Mouse (Mus musculus): ENCODE results near the gene Gm20379.

The Gm20379 gene

DNA sequence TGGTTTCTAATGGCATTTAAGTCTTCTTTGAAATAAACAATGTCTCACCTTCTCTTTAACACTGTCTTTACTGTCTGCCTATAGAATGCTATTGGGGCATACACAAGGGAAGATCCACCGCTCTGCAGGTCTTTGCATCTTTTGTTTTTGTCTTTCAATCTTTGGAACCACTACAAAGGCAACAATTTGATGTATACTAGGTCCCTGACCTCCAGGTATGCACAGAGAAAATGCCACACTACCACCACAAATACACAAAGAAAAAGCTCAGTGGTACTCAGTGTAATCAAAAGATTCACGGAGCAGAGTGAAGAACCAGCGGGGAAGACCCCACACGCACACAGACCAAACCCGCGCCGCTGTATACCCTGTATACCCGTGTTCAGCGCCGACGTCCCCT, at the start of gene Gm20379:
Gene Gm20379, plus strand, starts transcription at position 301 of the 400 bp plus-strand sequence.
- no peak for DNase-seq (ENCODE audit: low read depth in 2 of 2, low spot score in 2 of 2)

DNA sequence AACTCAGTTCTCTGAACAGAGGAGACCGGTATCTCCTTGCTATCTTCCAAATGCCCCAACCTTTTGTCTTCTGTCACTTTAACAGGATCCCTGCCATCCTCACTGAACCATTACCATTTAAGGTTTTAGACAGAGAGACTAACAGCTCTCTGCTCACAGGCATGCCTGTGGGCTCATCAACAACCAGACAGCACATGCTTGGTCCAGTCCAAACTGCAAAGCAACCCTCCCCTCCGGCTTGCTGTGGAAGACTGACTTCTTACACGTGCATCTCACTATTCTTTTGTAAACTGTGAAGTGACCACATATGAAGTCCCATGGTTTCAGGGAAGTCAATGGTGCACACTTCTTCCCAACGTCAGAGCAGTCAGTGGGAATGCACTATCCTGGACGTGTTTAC, 44.5 kb upstream of the Gm20379 start:
- no peak for DNase-seq (ENCODE audit: low read depth in 2 of 2, low spot score in 2 of 2)

DNA sequence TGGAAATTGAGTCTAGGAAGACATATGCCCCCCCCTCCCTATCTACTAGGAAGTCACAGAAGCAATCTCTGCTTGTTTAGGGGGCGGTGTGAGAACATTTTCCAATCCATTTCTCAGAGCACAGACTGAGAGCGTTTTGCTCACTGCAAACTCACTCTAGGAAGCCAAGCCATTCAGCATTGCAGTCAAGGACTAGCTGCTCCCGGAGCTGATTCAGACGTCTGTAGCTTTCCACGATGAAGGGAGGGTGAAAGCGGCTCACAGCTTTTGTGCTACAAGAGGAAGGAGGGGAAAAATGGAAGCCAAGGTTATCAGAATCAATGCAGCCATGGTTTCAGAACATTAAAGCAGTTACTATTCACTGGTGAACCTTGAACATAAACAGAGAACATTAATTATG, 42.2 kb upstream of the Gm20379 start:
- DNase-seq (ENCODE audit: low read depth in 2 of 2, low spot score in 2 of 2) = no peak

DNA sequence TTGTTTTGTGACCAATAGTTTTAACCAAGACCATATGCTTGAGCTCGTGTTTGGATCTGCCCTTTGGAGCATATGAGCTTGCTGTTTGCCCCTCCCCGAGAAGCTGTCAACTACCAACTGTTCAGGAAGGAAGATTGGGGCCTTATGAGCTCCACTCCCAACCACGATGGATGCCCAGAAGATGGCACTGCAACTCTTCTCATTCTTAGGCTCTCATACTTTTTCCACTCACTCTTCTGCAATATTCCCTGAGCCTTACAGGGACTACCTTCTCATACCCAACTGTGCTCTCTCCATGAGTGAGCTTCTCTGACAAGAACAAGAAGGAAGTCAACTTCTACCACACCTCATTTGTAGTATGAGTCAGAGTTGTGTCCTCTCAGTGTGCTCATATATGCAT, 38.7 kb upstream of the Gm20379 start:
- no peak for DNase-seq (ENCODE audit: low read depth in 2 of 2, low spot score in 2 of 2)

DNA sequence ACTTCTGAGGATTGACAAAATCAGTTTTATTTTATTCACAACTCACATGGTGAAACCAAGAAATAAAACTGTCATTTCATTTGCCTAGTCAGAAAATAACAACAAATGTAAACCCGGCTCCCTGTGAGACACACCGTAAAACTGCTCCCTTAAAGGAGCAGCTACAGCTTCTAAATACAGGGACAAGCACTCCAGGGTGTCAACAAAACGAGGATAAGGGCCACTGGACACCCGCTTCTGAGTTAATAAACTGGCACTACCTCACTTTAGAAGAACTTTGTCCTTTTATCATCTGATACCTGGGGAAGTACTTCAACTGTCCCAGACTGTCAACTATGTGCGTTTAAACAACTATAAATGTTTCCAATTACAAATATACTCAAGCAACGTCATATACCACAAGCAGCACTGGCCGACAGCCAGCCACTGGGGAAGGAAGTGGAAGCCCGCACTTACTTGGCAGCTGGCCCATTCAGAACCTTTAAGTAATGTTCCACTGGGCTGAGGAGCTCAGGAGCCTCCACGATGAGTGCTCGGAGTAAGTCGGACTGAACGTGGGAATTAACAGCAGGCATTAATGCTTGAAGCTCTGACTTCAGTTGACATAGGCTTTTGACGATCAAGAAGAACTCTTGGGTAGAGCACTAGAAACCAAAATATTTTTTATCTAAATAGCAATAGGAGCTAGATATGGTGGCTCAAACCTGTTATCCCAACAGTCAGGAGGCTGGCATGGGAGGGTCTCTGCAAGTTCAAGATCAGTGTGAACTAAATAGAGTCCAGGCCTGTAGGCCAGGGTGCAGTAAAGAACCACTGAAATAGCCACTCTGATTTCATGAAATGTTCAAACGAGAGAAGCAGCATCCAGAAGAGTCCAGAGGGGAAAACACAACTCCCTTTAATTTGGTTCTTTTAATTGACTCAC, 31.2 kb upstream of the Gm20379 start:
- DNase-seq (ENCODE audit: low read depth in 2 of 2, low spot score in 2 of 2) = peak; percentile 11 to 19

DNA sequence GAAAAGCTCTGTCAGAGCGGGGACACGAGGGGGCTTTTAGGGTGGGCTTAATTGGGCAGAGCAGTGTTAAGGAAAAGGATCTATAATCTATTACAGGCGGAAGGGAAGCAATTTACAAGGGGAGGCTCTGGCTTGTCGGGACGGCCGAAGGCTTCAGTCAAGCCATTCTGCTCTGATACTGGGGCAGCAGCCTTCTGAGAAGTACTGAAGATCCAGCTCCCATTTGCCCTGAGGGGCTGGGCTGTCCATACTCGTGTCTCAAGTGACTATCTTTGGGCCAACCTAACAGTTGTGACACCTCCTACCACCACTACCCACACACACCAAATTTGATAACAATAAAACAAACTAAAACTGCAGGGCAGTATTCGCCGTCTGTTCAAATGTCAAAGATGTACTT, 30.5 kb upstream of the Gm20379 start:
- DNase-seq (ENCODE audit: low read depth in 2 of 2, low spot score in 2 of 2) = no peak

DNA sequence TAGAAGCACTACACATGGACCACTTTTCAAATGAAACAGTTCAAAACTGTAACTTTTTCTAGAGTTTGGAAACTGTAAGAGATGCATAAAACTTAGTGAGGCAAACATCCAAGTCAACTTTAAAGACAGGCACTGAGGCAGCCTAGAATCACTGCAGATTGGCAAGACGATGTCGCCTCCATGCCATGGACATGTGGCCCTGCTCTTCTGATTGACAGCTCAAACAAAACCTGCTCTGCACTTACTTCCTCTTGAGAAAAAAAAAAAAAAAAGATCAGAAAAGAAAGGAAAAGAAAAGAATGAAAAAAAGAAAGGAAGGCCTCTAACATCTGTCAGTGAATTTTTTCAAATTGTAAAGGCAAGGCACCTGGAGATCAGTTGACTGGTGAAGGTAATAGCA, 28.8 kb upstream of the Gm20379 start:
- no peak for DNase-seq (ENCODE audit: low read depth in 2 of 2, low spot score in 2 of 2)

DNA sequence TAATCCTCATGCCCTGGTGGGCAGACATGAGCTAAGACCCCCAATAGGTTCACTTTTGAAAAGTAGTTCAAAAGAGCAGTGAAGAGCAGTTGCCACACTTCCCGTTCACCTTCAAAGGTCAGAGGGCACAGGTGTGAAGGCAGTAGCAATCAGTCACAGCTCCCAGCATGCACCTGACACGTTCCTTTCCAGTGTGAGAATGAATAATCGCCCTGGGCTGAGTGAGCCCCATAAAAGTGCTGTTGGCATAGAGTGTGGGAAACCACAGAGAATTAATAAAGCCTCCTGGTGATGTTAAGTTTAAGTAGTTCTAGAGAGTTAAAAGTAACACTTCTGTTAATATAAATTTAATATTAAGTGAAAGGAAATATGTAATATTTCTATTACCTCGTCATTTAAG, 14.2 kb upstream of the Gm20379 start:
- DNase-seq (ENCODE audit: low read depth in 2 of 2, low spot score in 2 of 2) = no peak

DNA sequence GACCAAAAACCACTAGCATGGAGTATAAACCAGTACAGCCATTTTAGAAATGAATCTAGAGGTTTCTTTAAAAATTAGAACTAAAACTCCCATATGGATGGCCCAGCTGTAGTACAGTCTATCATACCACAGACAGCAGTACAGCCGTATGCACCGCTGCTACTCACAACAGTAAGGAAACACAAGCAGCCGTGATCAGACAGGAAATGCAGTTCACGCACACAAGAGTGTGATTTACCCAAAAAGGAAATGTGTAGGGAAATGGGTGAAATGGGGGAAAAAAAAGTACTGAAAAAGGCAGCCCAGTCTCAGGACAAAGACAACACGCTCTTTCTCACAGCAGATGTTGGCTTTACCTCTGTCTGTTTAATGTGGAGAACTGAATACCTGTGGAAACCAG, 11.9 kb upstream of the Gm20379 start:
- no peak for DNase-seq (ENCODE audit: low read depth in 2 of 2, low spot score in 2 of 2)

DNA sequence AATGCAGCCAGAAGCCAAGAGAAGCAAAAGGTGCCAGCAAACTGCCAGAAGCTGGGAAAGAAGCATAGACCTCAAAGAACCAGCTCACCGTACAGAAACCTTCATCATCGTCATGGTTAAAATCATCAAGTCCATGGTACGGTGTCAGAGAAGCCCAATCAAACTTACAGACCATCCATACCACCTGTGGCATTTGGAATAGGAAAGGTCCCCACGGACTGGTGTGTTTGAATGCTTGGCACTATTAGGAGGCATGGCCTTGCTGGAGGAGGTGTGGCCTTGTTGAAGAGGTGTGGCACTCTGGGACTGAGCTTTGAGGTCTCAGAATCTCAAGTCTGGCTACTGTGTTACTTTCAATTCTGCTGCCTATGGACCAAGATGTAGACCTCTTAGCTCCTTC, 9.3 kb upstream of the Gm20379 start:
- no peak for DNase-seq (ENCODE audit: low read depth in 2 of 2, low spot score in 2 of 2)

DNA sequence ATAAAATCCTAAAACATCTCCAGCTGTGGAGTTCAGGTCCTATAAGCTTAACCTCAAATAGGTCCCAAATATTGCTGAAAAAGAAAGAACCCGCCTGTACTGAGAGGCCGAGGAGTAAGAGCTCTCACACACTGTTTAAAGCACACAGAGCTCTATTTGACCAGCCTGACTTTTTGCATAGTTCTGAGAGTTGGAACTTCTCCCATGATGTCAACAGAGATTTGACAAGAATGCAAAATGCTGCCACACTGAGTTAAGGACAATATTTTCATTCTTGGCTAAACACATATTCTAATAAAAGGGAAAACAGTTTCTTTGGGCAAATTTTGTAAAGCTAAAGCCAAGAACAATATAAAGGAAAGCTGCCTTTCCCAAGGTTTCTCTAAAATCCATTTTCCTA, 8.8 kb upstream of the Gm20379 start:
- DNase-seq (ENCODE audit: low read depth in 2 of 2, low spot score in 2 of 2) = no peak

DNA sequence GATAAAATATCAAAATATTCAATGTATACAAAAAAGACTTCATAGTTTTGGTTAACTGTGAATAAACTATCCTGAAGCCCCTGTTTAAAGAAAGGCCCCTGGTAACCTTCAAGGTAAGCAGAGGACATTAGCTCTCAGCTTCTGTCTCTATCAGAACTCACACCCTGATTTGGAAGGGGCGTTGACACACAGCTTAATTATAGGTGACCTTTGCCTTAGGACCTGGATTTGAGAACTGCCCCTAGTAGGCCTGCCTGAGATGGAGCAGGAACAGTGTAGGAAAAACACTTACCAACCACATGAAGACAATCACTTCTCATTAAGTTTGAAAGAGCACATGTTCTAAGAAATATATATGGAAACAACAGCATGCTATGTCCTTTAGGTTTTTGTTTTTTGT, 6.3 kb upstream of the Gm20379 start:
- no peak for DNase-seq (ENCODE audit: low read depth in 2 of 2, low spot score in 2 of 2)

DNA sequence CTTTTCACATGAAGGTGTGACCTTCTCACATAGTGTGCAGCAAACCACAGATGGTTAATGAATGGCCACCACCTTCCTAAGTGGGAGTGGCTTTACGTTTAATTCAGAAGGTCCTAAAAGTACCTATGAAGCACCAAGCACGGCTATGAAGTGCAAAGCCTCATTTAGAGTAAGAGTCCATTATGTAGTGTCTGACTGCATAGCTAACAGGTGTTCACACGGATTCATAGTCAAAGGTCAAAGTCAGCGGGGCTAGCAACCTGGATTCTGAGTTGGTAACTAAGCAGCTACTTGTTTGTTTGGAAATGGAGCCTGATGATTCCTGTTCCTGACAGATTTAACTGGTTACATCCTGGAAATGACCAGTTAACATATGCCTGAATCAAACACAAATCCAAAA, 4.0 kb upstream of the Gm20379 start:
- no peak for DNase-seq (ENCODE audit: low read depth in 2 of 2, low spot score in 2 of 2)

DNA sequence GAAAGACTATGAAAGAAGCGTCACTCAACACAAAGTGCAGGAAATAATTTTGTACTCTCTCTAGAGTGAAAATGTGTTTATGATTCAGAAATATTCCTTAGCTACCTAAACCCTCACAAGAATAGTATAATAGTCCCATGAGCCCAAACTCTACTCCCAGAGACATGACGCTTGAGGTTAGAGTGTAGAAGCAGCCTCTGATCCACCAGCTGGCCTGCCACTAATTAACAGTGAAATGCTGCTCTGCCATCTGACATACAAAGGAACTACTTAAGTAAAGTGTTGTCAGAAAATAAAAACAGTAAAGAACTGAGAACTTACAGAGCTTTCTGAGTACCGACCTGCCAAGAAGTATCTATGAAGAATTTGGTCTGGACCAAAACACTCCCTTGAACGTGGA, 3.3 kb upstream of the Gm20379 start:
- DNase-seq (ENCODE audit: low read depth in 2 of 2, low spot score in 2 of 2) = no peak

DNA sequence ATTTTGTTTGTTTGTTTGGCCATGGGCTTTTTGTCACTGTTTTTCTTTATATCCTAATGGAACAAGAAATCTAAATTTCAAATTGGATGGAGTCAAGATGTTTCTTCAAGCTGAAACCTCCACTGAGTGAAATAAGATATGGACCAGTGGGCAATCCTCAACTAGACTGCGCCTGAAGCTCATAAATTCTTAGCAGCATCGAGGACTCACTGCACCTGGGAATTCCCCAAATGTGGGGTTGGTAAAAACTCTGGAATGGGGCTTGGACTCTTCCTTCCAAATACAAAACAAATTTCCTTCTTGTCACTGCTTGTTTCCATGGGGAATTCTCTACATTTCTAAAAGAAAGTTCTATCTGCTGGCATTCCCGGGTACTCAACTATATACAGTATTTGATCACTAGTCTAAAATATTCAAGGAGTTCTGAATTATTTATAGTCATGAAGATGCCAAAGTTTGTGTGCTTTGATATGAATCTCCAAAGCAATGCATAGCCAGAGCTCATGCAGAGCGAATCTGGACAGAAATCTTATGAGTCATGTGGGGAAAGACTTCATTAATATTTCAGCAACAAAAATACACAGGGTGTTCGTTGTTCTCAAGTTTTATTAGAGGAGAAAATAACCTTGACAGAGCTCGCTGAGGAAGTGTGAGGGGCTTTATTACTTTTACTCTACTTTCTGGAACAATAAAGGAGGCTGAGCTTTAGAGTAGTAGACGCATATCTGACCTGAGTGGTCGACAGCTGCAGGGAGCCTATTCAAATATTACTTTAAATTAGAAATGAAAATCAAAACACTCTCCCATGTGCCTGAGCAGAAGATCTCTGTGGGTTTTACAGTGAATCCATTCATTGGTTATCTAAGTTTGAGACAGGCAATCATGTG, 2.5 kb upstream of the Gm20379 start:
- no peak for DNase-seq (ENCODE audit: low read depth in 2 of 2, low spot score in 2 of 2)

DNA sequence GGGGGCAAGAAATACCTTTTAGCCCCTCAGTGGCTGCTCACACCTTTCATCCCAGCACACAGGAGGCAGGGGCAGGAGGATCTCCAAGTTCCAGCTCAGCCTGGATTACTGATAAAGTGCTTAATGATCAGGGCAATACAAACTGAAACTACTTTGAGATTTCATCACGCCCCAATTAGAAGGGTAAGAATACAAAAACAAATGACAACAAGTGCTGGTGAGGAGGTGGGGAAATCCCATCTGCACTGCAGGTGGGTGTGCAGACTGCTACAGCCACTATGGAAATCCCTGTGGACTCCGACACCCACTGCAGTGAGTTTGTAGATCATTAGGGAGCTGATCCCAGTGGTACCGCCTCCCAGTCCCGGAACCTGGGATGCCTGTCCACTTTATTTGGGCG, 1.5 kb upstream of the Gm20379 start:
- DNase-seq (ENCODE audit: low read depth in 2 of 2, low spot score in 2 of 2) = no peak

DNA sequence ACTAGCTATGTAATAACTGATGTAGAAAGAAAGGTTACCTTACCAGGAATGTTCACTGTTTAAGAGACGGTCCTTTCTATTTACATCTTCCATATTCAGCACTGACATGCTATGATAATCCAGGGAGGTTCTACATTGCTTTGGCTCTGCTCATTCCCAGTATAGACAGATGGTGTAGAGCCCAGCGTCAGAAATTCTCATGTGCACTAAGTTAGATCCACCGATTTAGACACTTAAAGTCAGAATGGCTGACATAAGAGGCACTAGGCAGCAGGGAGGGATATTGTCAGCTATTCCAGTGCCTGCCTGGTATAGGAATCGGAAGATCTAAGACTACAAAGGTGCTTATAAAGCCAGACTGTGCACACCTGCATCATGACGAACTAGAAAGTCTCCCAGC, 8.8 kb downstream of the Gm20379 start:
- no peak for DNase-seq (ENCODE audit: low read depth in 2 of 2, low spot score in 2 of 2)

DNA sequence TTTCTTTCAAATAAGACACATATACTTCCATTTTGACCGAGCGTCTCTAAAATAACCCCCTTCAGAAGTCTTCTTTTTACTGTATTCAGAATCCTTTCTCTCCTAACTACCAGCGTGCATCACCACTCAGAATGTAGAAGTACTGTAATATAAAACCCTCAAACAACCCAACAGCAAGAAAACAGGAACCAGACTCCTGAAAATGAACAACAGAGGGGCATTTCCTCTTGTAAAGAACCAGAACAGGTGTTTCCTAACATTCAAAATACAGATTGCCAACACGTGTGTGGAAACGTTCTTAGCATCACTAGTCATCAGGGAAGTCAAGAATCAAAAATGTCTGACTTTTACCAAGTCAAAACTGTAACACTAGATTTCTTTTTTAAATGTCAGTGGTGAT, 15.0 kb downstream of the Gm20379 start:
- no peak for DNase-seq (ENCODE audit: low read depth in 2 of 2, low spot score in 2 of 2)

DNA sequence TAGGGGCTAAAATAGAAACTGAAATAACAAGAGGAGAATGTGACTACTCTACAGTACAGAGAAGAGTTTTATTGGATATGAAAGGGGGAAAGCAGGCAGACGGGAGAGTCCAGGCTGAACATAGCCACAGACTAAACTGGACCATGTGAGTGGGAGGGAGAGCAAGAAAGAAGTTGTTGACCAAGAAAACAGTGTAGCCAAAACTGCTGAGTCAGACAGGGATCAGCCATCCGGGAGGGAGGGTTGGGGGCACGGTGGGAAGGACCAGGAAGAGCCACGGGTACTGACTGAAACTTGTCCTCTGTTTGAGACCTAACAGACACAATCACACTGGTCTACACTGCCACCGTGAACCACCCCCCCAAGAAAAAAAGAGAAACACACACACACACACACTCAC, 20.2 kb downstream of the Gm20379 start:
- no peak for DNase-seq (ENCODE audit: low read depth in 2 of 2, low spot score in 2 of 2)

DNA sequence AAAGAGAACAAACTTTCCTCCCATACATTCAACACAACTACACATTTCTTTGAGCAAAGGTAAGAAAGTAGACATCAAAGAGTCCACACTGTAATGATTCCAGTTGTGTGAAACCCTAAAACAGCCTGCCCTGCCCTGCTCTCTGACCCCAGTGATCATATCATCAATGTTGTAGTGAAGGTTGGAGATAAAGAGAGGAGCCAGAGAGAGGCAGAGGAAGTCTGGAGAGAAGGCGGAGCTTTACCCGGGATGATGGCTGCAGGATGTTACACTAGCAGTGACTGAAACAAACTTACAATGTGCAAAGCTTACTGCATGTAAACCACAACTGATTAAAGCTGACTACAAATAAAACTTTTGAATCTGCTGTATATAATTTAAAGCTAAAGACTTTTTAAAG, 22.2 kb downstream of the Gm20379 start:
- DNase-seq (ENCODE audit: low read depth in 2 of 2, low spot score in 2 of 2) = no peak

DNA sequence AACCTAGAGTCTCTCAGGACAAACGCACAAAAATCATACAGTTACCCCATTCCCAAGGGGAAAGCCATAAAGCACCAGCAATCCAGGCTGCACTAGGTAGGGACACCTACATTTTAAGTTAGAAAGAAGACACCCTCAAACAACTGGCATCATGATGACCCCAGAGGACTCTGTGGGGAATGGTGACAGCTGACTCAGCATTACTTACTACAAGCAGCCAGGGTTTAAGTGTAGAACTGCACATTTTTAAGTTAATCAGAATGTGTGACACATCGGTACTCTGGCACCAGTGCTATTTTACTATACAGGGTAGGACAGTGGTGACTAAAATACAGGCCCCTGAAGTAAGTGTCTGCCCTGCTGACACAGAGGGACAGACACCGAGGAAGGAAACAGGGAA, 24.8 kb downstream of the Gm20379 start:
- no peak for DNase-seq (ENCODE audit: low read depth in 2 of 2, low spot score in 2 of 2)

Measured in CD8-positive naive resting alpha-beta T cell, adult 2 months (primary cell).